Mouse (Mus musculus) lung, embryonic 15.5 days (tissue): ENCODE results near the gene Gm12355. TPM values are rescaled to one million over a fixed set of nuclear protein-coding genes. Genes with fewer than 3 reads are reported as not detected.

Experiments
- ATAC-seq: fragments of 200-750 bp; cut with Nextera tagmentation; 2 replicates; pipeline ENCODE4 v1.8.0; 2017; ENCODE audit warnings: moderate number of reproducible peaks, borderline replicate concordance; ENCODE audit not compliant: low FRiP score, low TSS enrichment; ENCODE audit errors: extremely low read depth
- H3K27ac ChIP-seq: fragments of 300-500 bp; sonication (generic); 2 replicates; pipeline ENCODE4 v1.5.1; 2015; ENCODE audit warnings: moderate library complexity, mild to moderate bottlenecking, inconsistent platforms
- H3K27me3 ChIP-seq: fragments of 300-500 bp; sonication (generic); 2 replicates; pipeline ENCODE4 v1.6.1; 2015; ENCODE audit warnings: inconsistent platforms
- H3K36me3 ChIP-seq: fragments of 300-500 bp; sonication (generic); 2 replicates; pipeline ENCODE4 v1.6.1; 2015; ENCODE audit warnings: inconsistent platforms
- H3K4me1 ChIP-seq: fragments of 300-500 bp; sonication (generic); 2 replicates; pipeline ENCODE4 v1.6.1; 2015; ENCODE audit warnings: inconsistent platforms
- H3K4me2 ChIP-seq: fragments of 300-500 bp; sonication (generic); 2 replicates; pipeline ENCODE4 v1.6.1; 2015; ENCODE audit warnings: inconsistent platforms, mild to moderate bottlenecking, moderate library complexity
- H3K4me3 ChIP-seq: fragments of 300-500 bp; sonication (generic); 2 replicates; pipeline ENCODE4 v1.5.1; 2015; ENCODE audit warnings: mild to moderate bottlenecking, inconsistent platforms
- H3K9ac ChIP-seq: fragments of 300-500 bp; sonication (generic); 2 replicates; pipeline ENCODE4 v1.6.1; 2015; ENCODE audit warnings: inconsistent platforms
- H3K9me3 ChIP-seq: fragments of 300-500 bp; sonication (generic); 2 replicates; pipeline ENCODE4 v1.6.1; 2016; ENCODE audit warnings: inconsistent platforms
- WGBS: fragments of 180-500 bp; shearing (Covaris S2); methylation state at CpG from one replicate; pipeline ENCODE4 v1.1.7; 2015; 5-methylcytosine and 5-hydroxymethylcytosine counted together
- polyA plus RNA-seq: library from polyadenylated mRNA; unstranded; fragments of >200 nt; fragmentation: Nextera tagmentation; extraction: Ambion mirVana; gene quantifications from 2 replicates; pipeline ENCODE4 v1.2.1, GENCODE M21; 2015

Gm12355 gene
- polyA plus RNA-seq, 1 experiment from 2014 or later: 1.4 TPM

DNA sequence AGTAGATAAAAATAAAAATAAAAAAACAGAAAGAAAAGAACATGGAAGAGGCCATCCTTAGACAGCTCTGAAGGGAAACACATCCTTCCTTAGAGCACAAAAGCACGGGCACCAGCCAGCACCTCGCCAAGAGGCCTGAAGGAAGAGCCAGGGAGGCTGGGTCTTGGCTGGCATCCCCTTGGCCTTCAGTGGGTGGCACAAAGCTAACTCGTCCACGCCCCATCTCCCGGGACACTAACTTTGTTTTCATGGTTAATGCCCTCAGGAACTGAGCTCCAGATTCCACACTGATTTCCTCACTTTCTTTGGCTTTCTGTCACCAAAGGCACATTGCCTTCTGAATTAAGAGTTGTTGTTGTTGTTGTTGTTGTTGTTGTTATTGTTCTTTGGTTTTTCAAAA lies 47.7 kb downstream of the Gm12355 start:
- no peaks in the 10 kb centered on the region for H3K27me3 ChIP-seq

More for the DNA sequence above, 47.7 kb downstream of the Gm12355 start:
- Histone ChIP-seq H3K4me3 (no peak overlapping the region), H3K36me3 (peaks cover 9% of the 10 kb centered on the region; the same call in 1 of the 2 replicates), H3K4me2 (no peak overlapping the region), H3K27ac (no peak overlapping the region), H3K4me1 (no peaks in the 10 kb centered on the region; the same call in 1 of the 2 replicates), H3K9me3 (no peaks in the 10 kb centered on the region), H3K9ac (no peak overlapping the region)
- 81% methylated on average over 5 of the region's 5 CpGs for WGBS
- no peak for ATAC-seq

Other genes starting within 250 kb of the Gm12355 start
- gene Tcap, start 241.8 kb downstream of the Gm12355 start, polyA plus RNA-seq: 5.1 and 7.5 TPM in 2 replicates
- 0.12 TPM in 1 of 2 replicates, not detected in the other for gene Pnmt, start 239.2 kb downstream of the Gm12355 start, polyA plus RNA-seq
- 13.0 and 14.7 TPM in 2 replicates for gene Pgap3, start 225.2 kb downstream of the Gm12355 start, polyA plus RNA-seq
- 37.2 and 39.4 TPM in 2 replicates for gene Erbb2, start 213.2 kb downstream of the Gm12355 start, polyA plus RNA-seq
- 76.8 and 78.0 TPM in 2 replicates for gene Mien1, start 186.7 kb downstream of the Gm12355 start, polyA plus RNA-seq
- gene Grb7, start 179.3 kb downstream of the Gm12355 start, polyA plus RNA-seq: 45.3 and 49.6 TPM in 2 replicates
- 0.49 and 1.2 TPM in 2 replicates for gene Ikzf3, start 79.6 kb downstream of the Gm12355 start, polyA plus RNA-seq
- 0.14 TPM in 1 of 2 replicates, not detected in the other for gene Zpbp2, start 74.6 kb downstream of the Gm12355 start, polyA plus RNA-seq
- gene Ormdl3, start 38.3 kb downstream of the Gm12355 start, polyA plus RNA-seq: 54.6 and 55.2 TPM in 2 replicates
- gene Lrrc3c, start 27.4 kb downstream of the Gm12355 start, polyA plus RNA-seq: not detected in 2 replicates
- gene Gsdma3, start 699 bp upstream of the Gm12355 start, polyA plus RNA-seq: not detected in 2 replicates
- not detected in 2 replicates for gene Gsdma2, start 21.1 kb upstream of the Gm12355 start, polyA plus RNA-seq
- gene Gsdma, start 38.7 kb upstream of the Gm12355 start, polyA plus RNA-seq: 0.06 TPM in 1 of 2 replicates, not detected in the other
- 211 and 214 TPM in 2 replicates for gene Psmd3, start 56.9 kb upstream of the Gm12355 start, polyA plus RNA-seq
- gene Csf3, start 75.6 kb upstream of the Gm12355 start, polyA plus RNA-seq: not detected in 2 replicates
- gene Med24, start 103.8 kb upstream of the Gm12355 start, polyA plus RNA-seq: 51.9 and 53.0 TPM in 2 replicates
- gene Thra, start 115.0 kb upstream of the Gm12355 start, polyA plus RNA-seq: 35.6 and 35.8 TPM in 2 replicates
- 1.0 and 1.5 TPM in 2 replicates for gene Nr1d1, start 149.7 kb upstream of the Gm12355 start, polyA plus RNA-seq
- 21.1 and 21.2 TPM in 2 replicates for gene Msl1, start 169.9 kb upstream of the Gm12355 start, polyA plus RNA-seq
- gene Casc3, start 179.2 kb upstream of the Gm12355 start, polyA plus RNA-seq: 35.7 and 37.9 TPM in 2 replicates
- 0.86 and 1.4 TPM in 2 replicates for gene Rapgefl1, start 211.1 kb upstream of the Gm12355 start, polyA plus RNA-seq
- 3.7 and 4.1 TPM in 2 replicates for gene Wipf2, start 238.0 kb upstream of the Gm12355 start, polyA plus RNA-seq